Mouse (Mus musculus): ENCODE measurements around the gene Wdr25.

- TF ChIP-seq POLR2A (IDR thresholded peaks at IDR 0.05; ENCODE audit: low read depth, low read length) (no peak), CTCF (conservative IDR thresholded peaks at IDR 0.05; ENCODE audit: insufficient read depth, insufficient read length, low read depth, low read length) (no peak)
Measured at GRCm38 (mm10) chr12:109077036-109077435, 183.6 kb downstream of the Wdr25 start.

Data from kidney, adult 2 months (tissue).